Mouse (Mus musculus): ENCODE measurements around the gene Mknk2.

- TF ChIP-seq CTCF (IDR thresholded peaks at IDR 0.05; ENCODE audit: control insufficient read depth, insufficient read depth, insufficient read length): no peak
- TF ChIP-seq MAX (IDR thresholded peaks at IDR 0.05): no peak
- no peak for TF ChIP-seq MYOD1 (IDR thresholded peaks at IDR 0.05; ENCODE audit: control insufficient read depth, insufficient read length, low read depth)
- TF ChIP-seq USF1 (IDR thresholded peaks at IDR 0.05; ENCODE audit: low read depth): no peak
- TF ChIP-seq MYOG (IDR thresholded peaks at IDR 0.05; ENCODE audit: control insufficient read depth, extremely low read depth, insufficient read length): no peak
- no peak for TF ChIP-seq FOSL1 (IDR thresholded peaks at IDR 0.05; ENCODE audit: insufficient read depth, low read length, poor library complexity, severe bottlenecking)
- TF ChIP-seq CEBPB (IDR thresholded peaks at IDR 0.05; ENCODE audit: low read depth): no peak
Observed at GRCm38 (mm10) chr10:80655406-80656129, 22.3 kb downstream of the Mknk2 start.
